Mouse (Mus musculus): Measurements from ENCODE around the gene Tspan32.

DNA sequence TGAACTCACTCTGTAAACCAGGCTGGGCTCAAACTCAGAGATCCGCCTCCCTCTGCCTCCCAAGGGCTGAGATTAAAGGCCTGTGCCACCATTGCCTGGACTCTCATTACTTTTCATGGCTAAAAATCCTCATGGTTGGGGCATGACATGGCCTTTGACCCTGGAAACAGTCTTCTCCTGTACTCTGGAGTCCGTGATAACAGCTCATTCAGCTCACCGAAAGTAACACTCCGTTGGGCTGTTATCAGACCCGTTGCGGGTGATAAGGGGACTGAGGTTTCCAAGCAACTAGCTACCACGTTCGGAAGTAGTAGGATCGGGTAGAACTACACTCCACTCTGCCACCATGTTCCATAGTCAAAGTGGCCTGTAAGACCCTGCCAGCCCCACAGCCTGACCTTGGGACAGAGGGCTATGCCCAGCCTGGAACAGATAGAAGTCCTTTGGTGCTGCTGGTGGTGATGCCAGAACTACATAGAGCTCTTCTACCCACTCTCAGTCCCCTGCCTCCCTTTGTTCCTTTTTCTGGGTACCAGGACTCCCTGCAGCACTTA lies 52.9 kb downstream of the Tspan32 start:
- TF ChIP-seq CTCF (IDR thresholded peaks at IDR 0.05; ENCODE audit: low read depth) (no peak), EP300 (IDR thresholded peaks at IDR 0.05; ENCODE audit: low read depth) (peak; percentile 73)

Data from liver, postnatal 0 days (tissue).